ENCODE assay signal across 10 mouse cellular contexts in the genomic region with DNA sequence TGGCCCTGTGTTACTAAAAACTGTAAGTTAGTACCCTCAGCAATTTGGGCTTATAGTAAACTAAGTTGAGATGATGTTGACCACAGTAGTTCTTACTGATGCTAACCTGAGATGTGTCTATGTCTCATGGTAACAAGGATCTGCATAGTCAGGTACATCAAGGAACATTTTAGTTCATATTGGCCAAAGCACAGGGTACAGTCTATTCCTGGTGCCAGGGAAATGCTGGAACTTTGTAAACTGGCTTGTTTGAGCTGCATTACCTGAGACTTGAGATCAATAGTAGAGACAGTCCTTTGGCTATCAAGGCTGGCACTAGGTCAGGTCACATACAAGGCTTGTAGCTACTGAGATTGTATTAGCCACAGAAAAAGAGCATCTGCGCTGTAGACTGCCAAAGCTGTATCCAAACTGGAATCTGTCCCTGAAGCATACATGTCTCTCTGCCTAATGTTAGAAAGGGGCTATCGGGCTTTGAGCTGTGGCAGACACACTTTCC.
"Had no signal": no experiment of that assay in that cellular context is flagged by ENCODE, and none has a peak within 500 bp of the region (broad histone marks: within the 10 kb centered on the region; RNA-seq: fewer than 3 reads in every experiment).

No protein-coding gene starts in this region.

- DNase-seq: kidney, adult 9 months; kidney, postnatal 14 days; lung, embryonic 14.5 days; lung, postnatal 4 days; midbrain, embryonic 14.5 days; right cerebral cortex, postnatal 4 days; spleen, adult 18-20 months; thymus, adult 2 months; thymus, postnatal 25 days had no signal

- ATAC-seq: liver, embryonic 12.5 days had no signal
